Mouse (Mus musculus): ENCODE data around the gene Pgp. TPM values are rescaled to one million over a fixed set of nuclear protein-coding genes. Genes with fewer than 3 reads are reported as not detected.
A peak's percentile ranks its signal among the peaks of the same experiment; 100 is the strongest.

The Pgp gene
- total and polyA plus RNA-seq, 3 experiments, result 19.3 to 55.0 TPM; not detected in 1

GRCm38 (mm10) chr17:24454218-24454755 lies 15.9 kb upstream of the Pgp start:
- H3K79me2 ChIP-seq (ENCODE audit: control insufficient read depth, insufficient read depth, low read length, poor library complexity), result peaks cover 18% of the 10 kb centered on the region
- H3K36me3 ChIP-seq (ENCODE audit: control insufficient read depth in 1 of 2, insufficient read depth in 2 of 2, low read length in 2 of 2), result peaks cover 0 to 17% of the 10 kb centered on the region in 2 experiments
- H3K9me3 ChIP-seq (replicated peaks; ENCODE audit: insufficient read depth, low read length), result no peaks in the 10 kb centered on the region
- peak overlapping the region; percentile 91 for H3K27ac ChIP-seq (ENCODE audit: control insufficient read depth, low read depth, low read length)
- peak overlapping the region; percentile 68 for H3K9ac ChIP-seq (ENCODE audit: control insufficient read depth, low read depth, low read length, poor library complexity, severe bottlenecking)
- peaks cover 7 to 12% of the 10 kb centered on the region in 2 experiments for H3K4me1 ChIP-seq (ENCODE audit: control insufficient read depth in 1 of 2, insufficient read depth in 2 of 2, low read length in 2 of 2)
- no peaks in the 10 kb centered on the region for H3K27me3 ChIP-seq (ENCODE audit: control insufficient read depth in 1 of 2, insufficient read depth in 2 of 2, low read length in 2 of 2)
- TF ChIP-seq MXI1 (IDR thresholded peaks at IDR 0.05; ENCODE audit: low read depth, low read length) (0 out of 2 replicates have a peak, but pooled peaks have one; percentile 3), SIN3A (IDR thresholded peaks at IDR 0.05; ENCODE audit: low read length) (0 out of 2 replicates have a peak, but pooled peaks have one; percentile 36), RAD21 (IDR thresholded peaks at IDR 0.05; ENCODE audit: low read depth, low read length) (no peak), POLR2AphosphoS2 (IDR thresholded peaks at IDR 0.05; ENCODE audit: low read length) (no peak; the same call in 1 of the 2 replicates)
- no peak for DNase-seq (ENCODE audit: low read depth, low spot score)
- peak overlapping the region; percentile 59 to 90 for H3K4me3 ChIP-seq (ENCODE audit: control insufficient read depth in 1 of 2, insufficient read depth in 1 of 2, low read depth in 2 of 2, low read length in 2 of 2)

- TF ChIP-seq TCF12 (IDR thresholded peaks at IDR 0.05; ENCODE audit: low read depth, low read length), result peak; percentile 54
- no peak for TF ChIP-seq POLR2AphosphoS5 (IDR thresholded peaks at IDR 0.05; ENCODE audit: borderline replicate concordance, low read depth, low read length)
- TF ChIP-seq GABPA (IDR thresholded peaks at IDR 0.05; ENCODE audit: low read depth, low read length), result no peak
- peak; percentile 90 for TF ChIP-seq ZMIZ1 (IDR thresholded peaks at IDR 0.05; ENCODE audit: low read depth, low read length)
- TF ChIP-seq BHLHE40 (IDR thresholded peaks at IDR 0.05; ENCODE audit: borderline replicate concordance, low read depth, low read length), result no peak
- peak; percentile 88 for TF ChIP-seq MXI1 (IDR thresholded peaks at IDR 0.05; ENCODE audit: low read depth, low read length)
- TF ChIP-seq MYC (IDR thresholded peaks at IDR 0.05; ENCODE audit: low read depth, low read length), result peak; percentile 48; the same call in 1 of the 2 replicates
- peak; percentile 68; the same call in 1 of the 2 replicates for TF ChIP-seq TBP (IDR thresholded peaks at IDR 0.05; ENCODE audit: low read depth, low read length)
- peak; percentile 86 to 93 for TF ChIP-seq POLR2A (IDR thresholded peaks at IDR 0.05; ENCODE audit: control insufficient read depth in 1 of 2, insufficient read depth in 1 of 2, low read depth in 1 of 2, low read length in 2 of 2, poor library complexity in 1 of 2)
- TF ChIP-seq MAZ (IDR thresholded peaks at IDR 0.05; ENCODE audit: low read depth, low read length), result no peak; the same call in 1 of the 2 replicates
- peak; percentile 19 for TF ChIP-seq ETS1 (IDR thresholded peaks at IDR 0.05; ENCODE audit: low read depth, low read length)
- peak; percentile 77 for TF ChIP-seq MAX (IDR thresholded peaks at IDR 0.05; ENCODE audit: low read length)
- peak; percentile 96 for TF ChIP-seq NELFE (IDR thresholded peaks at IDR 0.05; ENCODE audit: low read depth, low read length)
- TF ChIP-seq HCFC1 (IDR thresholded peaks at IDR 0.05; ENCODE audit: low read depth, low read length), result peak; percentile 89
- TF ChIP-seq EP300 (IDR thresholded peaks at IDR 0.05; ENCODE audit: low read depth in 1 of 2, low read length in 2 of 2), result 0 out of 4 replicates have a peak, but pooled peaks of 1 of the 2 experiments have one; percentile 9
- TF ChIP-seq SMC3 (IDR thresholded peaks at IDR 0.05; ENCODE audit: low read depth, low read length), result no peak
- peak; percentile 91 for TF ChIP-seq ELF1 (IDR thresholded peaks at IDR 0.05; ENCODE audit: low read depth, low read length)
- TF ChIP-seq TAL1 (IDR thresholded peaks at IDR 0.05; ENCODE audit: low read length), result peak; percentile 45; the same call in 1 of the 2 replicates
- TF ChIP-seq USF2 (IDR thresholded peaks at IDR 0.05; ENCODE audit: borderline replicate concordance in 1 of 2, insufficient read depth in 1 of 2, low read depth in 1 of 2, low read length in 2 of 2), result no peak
- TF ChIP-seq KAT2A (conservative IDR thresholded peaks at IDR 0.05; ENCODE audit: low read depth, low read length), result peak; percentile 78
- peak; percentile 39; the same call in 1 of the 2 replicates for TF ChIP-seq NRF1 (IDR thresholded peaks at IDR 0.05; ENCODE audit: insufficient read depth, low read depth, low read length, poor library complexity, severe bottlenecking)
- TF ChIP-seq SIN3A (IDR thresholded peaks at IDR 0.05; ENCODE audit: low read length), result peak; percentile 83
- peak; percentile 78 for TF ChIP-seq POLR2AphosphoS2 (IDR thresholded peaks at IDR 0.05; ENCODE audit: low read length)
- H3K27ac ChIP-seq (ENCODE audit: control insufficient read depth, low read depth, low read length), result peak overlapping the region; percentile 99
- H3K36me3 ChIP-seq (ENCODE audit: control insufficient read depth in 1 of 2, insufficient read depth in 2 of 2, low read length in 2 of 2), result peaks cover 0 to 17% of the 10 kb centered on the region in 2 experiments
- H3K79me2 ChIP-seq (ENCODE audit: control insufficient read depth, insufficient read depth, low read length, poor library complexity), result peaks cover 18% of the 10 kb centered on the region
- peak overlapping the region; percentile 98 for H3K9ac ChIP-seq (ENCODE audit: control insufficient read depth, low read depth, low read length, poor library complexity, severe bottlenecking)
- peak overlapping the region; percentile 83 to 90 for H3K4me3 ChIP-seq (ENCODE audit: control insufficient read depth in 1 of 2, insufficient read depth in 1 of 2, low read depth in 2 of 2, low read length in 2 of 2)
- no peaks in the 10 kb centered on the region for H3K9me3 ChIP-seq (replicated peaks; ENCODE audit: insufficient read depth, low read length)
- H3K27me3 ChIP-seq (ENCODE audit: control insufficient read depth in 1 of 2, insufficient read depth in 2 of 2, low read length in 2 of 2), result no peaks in the 10 kb centered on the region
- peak; percentile 99 for DNase-seq (ENCODE audit: low read depth, low spot score)
- peaks cover 7 to 12% of the 10 kb centered on the region in 2 experiments for H3K4me1 ChIP-seq (ENCODE audit: control insufficient read depth in 1 of 2, insufficient read depth in 2 of 2, low read length in 2 of 2)
Observed at GRCm38 (mm10) chr17:24454756-24455522, 15.3 kb upstream of the Pgp start.

Data from MEL (cell line).